Mouse (Mus musculus) duodenum, adult 2 months (tissue): Measurements from ENCODE around the gene Edc4. TPM values are rescaled to one million over a fixed set of nuclear protein-coding genes. Genes with fewer than 3 reads are reported as not detected.

Source experiments
- polyA plus RNA-seq: library from polyadenylated mRNA; depleted of rRNA; stranded (reverse); fragments of >200 nt; gene quantifications from 2 replicates; pipeline ENCODE4 v1.2.3, GENCODE M21; 2012; ENCODE audit warnings: low replicate concordance; rRNA removed

Edc4 gene
- polyA plus RNA-seq, result 39.6 and 49.7 TPM in 2 replicates

DNA sequence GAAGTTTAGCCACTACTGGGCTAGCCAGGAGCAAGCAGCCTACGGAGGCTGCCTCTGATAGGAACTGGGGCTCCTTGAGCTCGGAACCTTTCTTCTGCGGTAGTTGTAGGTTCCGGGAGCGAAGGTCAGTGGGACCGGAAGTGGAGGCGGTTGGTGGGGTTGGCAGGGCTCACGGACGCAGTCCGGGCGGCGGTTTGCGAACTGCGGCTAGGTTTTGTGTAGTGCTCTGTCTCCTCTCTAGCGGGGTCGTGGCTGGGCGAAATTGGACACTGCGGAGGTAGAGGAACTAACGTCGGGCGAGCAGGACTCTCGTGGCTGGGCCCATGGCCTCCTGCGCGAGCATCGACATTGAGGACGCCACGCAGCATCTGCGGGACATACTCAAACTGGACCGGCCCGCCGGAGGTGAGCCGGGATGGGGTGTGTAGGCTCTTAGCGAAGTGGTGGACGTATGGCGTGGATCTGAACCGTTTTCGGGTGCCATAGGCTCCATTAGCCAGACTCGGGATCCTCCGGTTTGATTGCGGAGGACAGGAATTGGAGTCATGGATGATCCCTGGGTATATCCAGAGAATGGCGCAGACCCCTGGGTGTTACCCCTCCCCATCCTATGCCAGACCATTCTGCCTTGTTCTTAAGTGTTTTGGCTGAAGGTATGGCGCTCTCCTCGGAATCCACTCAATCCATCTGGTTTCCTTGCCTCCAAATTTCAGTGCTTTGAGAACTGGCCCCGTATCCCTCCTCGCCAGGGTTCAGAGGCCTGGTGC is at the start of gene Edc4:
Gene Edc4, plus strand, starts transcription at position 128 of the 767 bp plus-strand sequence.

DNA sequence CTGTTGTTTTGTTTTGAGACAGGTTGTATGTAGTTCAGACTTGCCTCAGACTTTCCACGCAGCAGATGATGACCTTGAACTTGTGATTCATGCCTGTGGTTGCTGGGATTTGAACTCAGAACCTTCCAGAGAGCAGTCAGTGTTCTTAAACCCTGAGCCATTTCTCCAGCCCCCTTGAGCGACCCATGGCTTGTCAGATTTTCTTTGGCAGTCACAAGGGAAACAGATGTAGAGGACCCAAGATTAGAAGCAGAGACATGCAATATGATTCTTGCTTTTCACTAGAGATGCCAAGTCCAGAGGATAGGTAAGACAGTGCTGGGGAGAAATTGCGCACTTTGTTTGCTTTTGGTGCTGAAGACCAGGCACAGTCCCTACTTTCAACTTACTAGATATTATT is 27.5 kb upstream of the Edc4 start, which contains the start of gene Cenpt:
Gene Cenpt, minus strand, starts transcription at position 101 of the 400 bp plus-strand sequence.

DNA sequence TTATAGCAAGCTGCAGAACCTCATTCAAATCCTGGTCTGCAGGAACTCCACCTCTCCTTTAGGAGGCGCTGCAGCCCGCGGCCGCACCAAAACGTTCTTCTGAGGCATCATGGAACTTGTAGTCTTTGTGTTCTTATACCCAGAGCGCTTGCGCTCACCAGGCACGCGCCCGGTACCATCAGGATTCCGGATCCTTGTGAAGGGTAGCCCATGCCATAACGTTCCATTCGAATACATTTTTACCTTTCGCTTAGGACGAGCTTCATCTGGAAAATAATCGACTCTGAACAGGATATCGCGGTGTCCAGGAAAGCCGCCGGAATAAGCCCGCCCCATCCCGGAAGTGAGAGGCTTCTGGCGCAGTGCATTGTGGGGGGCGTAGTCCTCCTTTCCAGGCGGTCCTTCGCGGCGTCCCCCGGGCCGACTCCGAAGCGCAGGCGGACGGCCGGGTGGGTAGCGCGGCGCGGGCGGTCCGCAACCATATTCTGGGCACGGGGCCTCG is 25.9 kb upstream of the Edc4 start, which contains the start of gene Thap11:
Gene Thap11, plus strand, starts transcription at position 418 of the 502 bp plus-strand sequence.

DNA sequence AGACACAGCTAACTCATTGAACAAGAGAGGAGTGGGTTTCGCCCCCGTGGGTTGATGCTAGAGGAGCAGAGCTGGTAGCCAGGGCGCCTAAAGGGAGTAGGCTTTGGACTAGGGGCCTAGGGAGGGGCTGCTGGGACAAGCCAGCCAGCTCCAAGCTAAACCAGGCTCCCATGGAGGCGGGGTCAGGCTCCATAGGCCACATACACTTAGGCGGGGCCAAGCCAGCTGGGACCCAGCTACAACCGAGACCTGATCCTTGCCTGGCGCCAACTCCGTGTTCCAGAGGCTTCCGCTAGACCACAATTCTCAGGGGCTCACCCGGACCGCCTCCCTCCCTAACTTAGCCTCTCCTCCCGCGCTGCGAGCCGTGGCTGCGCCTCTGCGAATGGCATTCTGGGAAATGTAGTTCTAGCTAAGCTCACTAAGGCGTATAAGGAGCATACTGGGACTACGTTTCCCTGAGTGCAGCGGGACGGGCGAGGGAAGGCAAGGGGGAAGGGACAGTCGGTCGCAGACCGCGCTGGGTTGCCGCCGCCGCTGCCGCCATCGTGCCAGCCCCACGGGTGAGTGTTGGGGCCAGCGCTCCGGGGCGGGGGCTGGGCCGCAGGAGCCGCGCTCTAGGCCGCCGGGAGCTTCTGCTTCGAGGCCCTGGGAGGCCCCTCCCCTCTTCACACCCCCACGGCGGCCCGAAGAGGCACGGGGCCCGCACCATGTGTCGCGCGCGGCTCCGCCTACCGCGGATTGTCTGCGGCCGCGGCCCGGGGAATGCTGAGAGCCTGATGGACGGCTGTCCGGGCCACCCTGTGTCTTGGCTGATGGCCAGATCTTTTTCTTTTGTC is 20.3 kb upstream of the Edc4 start, which contains the start of gene Nutf2:
Gene Nutf2, plus strand, starts transcription at position 438 of the 839 bp plus-strand sequence.

DNA sequence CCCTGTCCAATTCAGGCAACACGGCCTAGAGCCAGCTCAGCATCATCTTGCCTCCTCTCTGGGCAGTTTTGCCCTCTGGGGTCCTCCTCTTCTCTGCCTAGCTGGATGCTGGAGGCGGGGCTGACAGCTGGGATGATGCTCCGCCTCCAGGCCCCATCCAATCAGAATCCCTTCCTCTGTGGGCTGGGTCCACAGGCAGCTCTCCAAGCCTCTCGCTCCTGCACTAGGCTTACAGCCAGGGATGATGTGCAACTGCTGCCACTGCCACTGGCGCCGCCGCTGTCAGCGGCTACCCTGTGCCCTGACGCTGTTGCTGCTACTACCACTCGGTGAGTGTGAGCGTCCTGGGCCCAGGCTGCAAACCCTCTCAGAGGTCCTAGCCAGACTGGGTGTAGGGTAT is 12.7 kb downstream of the Edc4 start, which contains the start of gene Nrn1l:
Gene Nrn1l, plus strand, starts transcription at position 229 of the 400 bp plus-strand sequence.

DNA sequence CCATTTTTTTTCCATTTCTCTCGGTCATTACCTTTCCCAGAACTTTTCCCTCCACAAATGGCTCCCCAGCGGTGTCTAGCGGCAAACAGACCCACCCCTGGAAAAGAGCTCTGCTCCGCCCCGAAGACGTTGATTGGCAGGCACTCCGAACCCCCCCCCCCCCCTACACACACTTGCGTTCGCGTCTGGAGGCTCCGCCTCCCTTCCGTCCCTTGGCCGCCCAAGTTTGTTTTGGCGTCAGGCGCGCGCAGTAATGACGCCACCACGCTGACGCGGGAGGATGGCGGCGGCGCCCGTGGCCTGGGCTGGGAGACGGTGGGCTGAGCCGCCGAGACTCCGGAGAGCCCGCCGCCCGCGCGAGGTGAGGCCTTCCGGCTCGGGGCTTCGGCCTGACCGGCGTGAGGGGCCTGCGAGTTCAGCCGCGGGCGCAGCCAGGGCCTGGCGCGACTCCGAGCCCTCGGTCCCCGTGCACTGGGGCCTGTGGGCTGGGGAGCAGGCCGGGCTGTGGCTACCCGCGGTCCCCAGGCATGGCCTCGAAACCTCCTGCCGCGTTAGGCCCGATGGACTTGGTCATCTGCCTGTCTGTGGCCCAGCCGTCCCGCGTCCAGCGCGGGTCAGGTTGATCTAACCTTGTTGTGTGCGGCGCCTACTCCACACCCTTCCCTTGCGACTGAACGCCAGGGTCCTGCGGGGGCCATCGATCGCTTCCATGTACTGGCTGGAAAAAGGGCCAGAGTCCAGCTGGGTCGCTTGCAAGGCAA is 19.7 kb downstream of the Edc4 start, which contains the start of gene Pskh1:
Gene Pskh1, plus strand, starts transcription at position 262 of the 761 bp plus-strand sequence.

DNA sequence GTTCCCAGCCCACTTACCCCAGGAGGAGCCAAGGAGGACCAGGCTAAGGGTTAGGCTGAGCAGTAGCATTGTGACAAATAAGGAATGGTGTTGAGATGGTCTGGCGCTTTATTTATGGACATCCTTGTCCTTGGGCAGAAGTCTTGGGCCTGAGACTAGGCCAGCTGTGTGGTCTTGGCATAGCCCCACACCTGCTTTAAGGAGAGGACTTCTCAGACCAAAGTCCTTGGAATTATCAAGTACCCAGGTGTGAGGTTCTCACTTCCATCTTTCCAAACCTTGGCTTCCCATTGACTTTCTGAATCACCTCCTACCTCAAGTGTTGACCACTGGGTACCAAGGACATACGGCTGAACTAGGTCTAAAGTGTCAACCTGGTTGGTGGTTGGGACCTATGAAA is 53.1 kb downstream of the Edc4 start, which contains the start of gene Ctrl:
Gene Ctrl, minus strand, starts transcription at position 101 of the 400 bp plus-strand sequence.

DNA sequence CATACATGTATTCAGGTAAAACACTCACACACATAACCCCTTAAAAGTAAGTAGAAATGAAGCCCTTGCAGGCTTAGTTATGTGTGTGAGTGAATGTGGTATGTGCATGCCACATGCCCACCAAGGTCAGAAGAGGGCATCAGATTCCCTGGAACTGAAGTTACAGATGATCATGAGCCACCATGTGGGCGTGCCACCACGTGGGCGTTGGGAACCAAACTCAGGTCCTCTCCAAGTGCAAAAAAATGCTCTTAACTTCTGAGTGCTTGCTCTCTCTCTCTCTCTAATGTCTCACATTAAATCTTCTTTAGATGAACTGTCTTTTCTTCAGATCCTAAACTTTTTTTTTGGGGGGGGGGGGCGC is 57.6 kb downstream of the Edc4 start, which contains the start of gene Psmb10:
Gene Psmb10, minus strand, starts transcription at position 139 of the 364 bp plus-strand sequence.

DNA sequence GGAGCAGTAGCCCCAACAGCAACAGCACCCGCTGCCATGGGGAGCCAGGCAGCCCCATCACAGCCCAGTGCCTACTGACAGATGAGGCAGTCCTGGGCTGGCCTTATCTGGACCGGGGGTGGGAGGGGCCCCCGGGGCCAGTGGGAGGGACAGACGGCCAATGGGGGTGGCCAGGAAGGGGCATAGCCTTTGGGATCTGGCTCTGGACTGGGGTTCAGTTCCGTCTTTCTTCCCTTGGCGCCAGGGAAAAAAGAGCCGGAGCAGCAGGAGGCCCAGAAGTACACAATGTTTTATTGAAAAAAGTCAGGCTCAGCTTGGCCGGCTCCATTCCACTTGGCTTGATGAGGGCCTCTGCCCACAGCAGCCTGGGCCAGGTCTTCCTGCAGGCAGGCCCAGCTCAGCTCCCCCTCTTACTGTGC is 62.6 kb downstream of the Edc4 start, which contains the start of gene Lcat:
Gene Lcat, minus strand, starts transcription at position 62 of the 419 bp plus-strand sequence.

Other genes starting within 250 kb of the Edc4 start
- gene Ctcf, start 244.3 kb upstream of the Edc4 start, polyA plus RNA-seq, result 5.0 and 7.2 TPM in 2 replicates
- gene Agrp, start 243.5 kb upstream of the Edc4 start, polyA plus RNA-seq, result 0.31 TPM in 1 of 2 replicates, not detected in the other
- 3.2 and 7.0 TPM in 2 replicates for gene Carmil2, start 194.6 kb upstream of the Edc4 start, polyA plus RNA-seq
- gene Acd, start 179.8 kb upstream of the Edc4 start, polyA plus RNA-seq, result 29.2 and 30.8 TPM in 2 replicates
- 6.5 and 10.2 TPM in 2 replicates for gene Pard6a, start 179.7 kb upstream of the Edc4 start, polyA plus RNA-seq
- not detected in 2 replicates for gene 4933405L10Rik, start 173.2 kb upstream of the Edc4 start, polyA plus RNA-seq
- gene Enkd1, start 172.7 kb upstream of the Edc4 start, polyA plus RNA-seq, result 4.9 and 7.9 TPM in 2 replicates
- 8.5 and 9.1 TPM in 2 replicates for gene Gfod2, start 122.2 kb upstream of the Edc4 start, polyA plus RNA-seq
- 10.6 and 13.2 TPM in 2 replicates for gene Ranbp10, start 53.5 kb upstream of the Edc4 start, polyA plus RNA-seq
- gene Tsnaxip1, start 53.1 kb upstream of the Edc4 start, polyA plus RNA-seq, result not detected in 2 replicates
- gene Cenpt, start 27.6 kb upstream of the Edc4 start, polyA plus RNA-seq, result 6.6 and 8.0 TPM in 2 replicates
- gene Thap11, start 25.7 kb upstream of the Edc4 start, polyA plus RNA-seq, result 35.4 and 36.7 TPM in 2 replicates
- gene Nutf2, start 20.3 kb upstream of the Edc4 start, polyA plus RNA-seq, result 12.9 and 22.5 TPM in 2 replicates
- 1.1 and 3.3 TPM in 2 replicates for gene Nrn1l, start 12.7 kb downstream of the Edc4 start, polyA plus RNA-seq
- gene Pskh1, start 19.6 kb downstream of the Edc4 start, polyA plus RNA-seq, result 16.1 and 18.3 TPM in 2 replicates
- gene Ctrl, start 53.0 kb downstream of the Edc4 start, polyA plus RNA-seq, result 12.5 and 3,063 TPM in 2 replicates
- gene Psmb10, start 57.6 kb downstream of the Edc4 start, polyA plus RNA-seq, result 565 and 991 TPM in 2 replicates
- gene Lcat, start 62.5 kb downstream of the Edc4 start, polyA plus RNA-seq, result 0.97 and 1.4 TPM in 2 replicates
- gene Slc12a4, start 85.2 kb downstream of the Edc4 start, polyA plus RNA-seq, result 6.2 and 9.9 TPM in 2 replicates
- 0.15 and 0.34 TPM in 2 replicates for gene Dpep3, start 98.5 kb downstream of the Edc4 start, polyA plus RNA-seq
- gene Dus2, start 110.5 kb downstream of the Edc4 start, polyA plus RNA-seq, result 1.9 and 5.0 TPM in 2 replicates
- gene Dpep2nb, start 125.1 kb downstream of the Edc4 start, polyA plus RNA-seq, result not detected in 2 replicates
- gene Ddx28, start 131.0 kb downstream of the Edc4 start, polyA plus RNA-seq, result 4.9 and 5.3 TPM in 2 replicates
- gene Nfatc3, start 178.0 kb downstream of the Edc4 start, polyA plus RNA-seq, result 7.6 and 11.6 TPM in 2 replicates